Mouse (Mus musculus) retina, adult 2 months (tissue): ENCODE results near the gene Pxdn.

Experiments used
- DNase-seq: peaks from one replicate; pipeline ENCODE4 v3.0.0-alpha.2; 2012; ENCODE audit warnings: low read depth, low spot score

Gene Pxdn

GRCm38 (mm10) chr12:29937308-29937707, at the start of gene Pxdn:
Gene Pxdn, plus strand, starts transcription at chr12:29937608.
- no peak for DNase-seq

- DNase-seq = no peak
Observed at GRCm38 (mm10) chr12:29894669-29895068, 42.7 kb upstream of the Pxdn start.

GRCm38 (mm10) chr12:29897533-29898085, 39.8 kb upstream of the Pxdn start:
- DNase-seq = no peak

DNA sequence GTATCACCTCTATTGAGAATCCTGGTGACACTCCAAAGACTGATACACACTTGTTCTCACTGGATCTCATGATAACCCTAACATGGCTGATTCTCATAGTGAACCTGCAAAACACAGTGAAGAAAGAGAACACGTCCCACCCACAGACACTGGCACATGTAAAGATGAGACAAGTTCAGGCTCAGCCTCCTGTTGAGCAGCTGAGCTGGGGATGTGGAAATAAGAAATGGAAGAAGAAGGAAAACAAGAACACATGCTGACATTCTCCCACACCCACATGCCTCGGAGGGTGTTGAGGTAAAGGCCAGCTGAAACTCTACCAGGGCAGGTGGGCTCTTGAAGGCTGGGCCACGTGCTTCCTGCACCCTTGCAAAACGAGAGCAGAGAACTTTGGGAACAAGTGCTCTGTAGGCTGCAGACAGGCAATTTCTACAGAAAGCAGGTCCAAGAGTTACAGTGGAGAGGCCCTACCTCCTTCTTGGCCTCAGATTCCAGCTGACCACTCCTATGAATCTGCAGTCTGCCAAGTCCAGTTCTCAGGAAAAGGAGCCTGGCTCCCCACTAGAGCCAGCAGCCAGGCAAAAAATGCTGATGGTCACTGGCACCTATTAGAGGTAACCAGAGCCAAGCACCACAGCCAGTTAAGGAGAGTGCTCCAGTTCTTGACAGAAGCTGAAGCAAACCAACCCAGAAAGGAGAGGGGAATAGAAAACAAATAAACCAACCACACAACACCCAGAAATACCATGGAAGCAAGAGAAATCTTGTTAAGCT, 33.1 kb upstream of the Pxdn start:
- no peak for DNase-seq

DNA sequence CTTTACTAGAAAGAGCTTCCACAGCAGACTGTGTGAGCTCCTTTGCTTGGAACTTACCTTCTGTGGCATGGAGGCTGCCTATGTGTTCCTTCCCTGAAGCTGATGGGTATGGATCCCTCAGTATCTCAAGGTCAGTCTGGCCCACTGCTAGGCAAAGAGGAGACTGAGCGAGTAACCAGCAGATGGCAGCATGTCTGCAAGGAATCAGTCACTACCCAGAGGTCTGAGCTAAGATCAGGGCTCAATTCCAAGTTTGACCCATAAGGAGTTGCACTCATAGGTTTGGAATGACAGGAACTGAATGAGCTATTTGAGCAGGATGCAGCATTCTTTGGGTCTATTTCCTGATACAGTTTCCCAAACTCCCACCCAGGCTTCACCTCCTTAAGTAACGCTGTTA, 30.4 kb upstream of the Pxdn start:
- DNase-seq = no peak

- DNase-seq = no peak
Observed at GRCm38 (mm10) chr12:29916139-29916538, 21.3 kb upstream of the Pxdn start.

DNA sequence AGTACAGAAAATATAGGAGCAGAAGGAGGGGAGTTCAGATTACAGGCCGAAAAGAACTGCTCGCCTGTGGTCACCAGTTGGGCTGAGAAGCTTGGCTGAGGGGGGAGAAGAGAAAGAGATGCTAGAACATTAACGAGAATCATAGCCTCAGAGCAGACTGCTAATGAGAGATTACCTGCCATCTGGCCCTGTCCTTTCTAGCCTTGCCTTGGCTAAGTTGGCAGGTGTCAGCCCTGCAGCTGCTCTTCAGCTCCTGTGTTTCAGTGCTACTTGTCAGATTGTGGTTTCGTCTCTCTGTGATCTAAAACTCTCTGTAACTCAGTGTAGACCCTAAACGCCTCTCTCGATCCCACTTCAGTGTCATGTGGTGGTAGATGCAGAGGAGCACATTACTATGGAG, 20.6 kb upstream of the Pxdn start:
- DNase-seq = no peak

DNA sequence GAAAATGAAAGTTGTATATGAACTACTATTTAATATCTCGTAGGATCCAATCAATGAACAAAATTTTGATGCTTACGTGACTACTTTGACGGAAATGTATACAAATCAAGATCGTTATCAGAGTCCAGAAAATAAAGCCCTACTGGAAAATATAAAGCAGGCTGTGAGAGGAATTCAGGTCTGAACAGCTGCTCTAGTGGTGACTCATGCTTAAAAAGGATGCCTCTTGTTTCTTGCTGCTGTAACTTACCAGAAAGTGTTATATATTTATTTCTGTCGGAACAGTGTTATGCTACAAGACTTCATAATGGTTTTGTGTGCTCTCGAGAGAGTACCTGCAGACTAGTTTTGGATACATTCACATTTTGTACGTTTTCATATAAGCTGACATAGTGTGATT, 17.1 kb upstream of the Pxdn start:
- no peak for DNase-seq

GRCm38 (mm10) chr12:29921481-29921880, 15.9 kb upstream of the Pxdn start:
- DNase-seq = no peak

DNA sequence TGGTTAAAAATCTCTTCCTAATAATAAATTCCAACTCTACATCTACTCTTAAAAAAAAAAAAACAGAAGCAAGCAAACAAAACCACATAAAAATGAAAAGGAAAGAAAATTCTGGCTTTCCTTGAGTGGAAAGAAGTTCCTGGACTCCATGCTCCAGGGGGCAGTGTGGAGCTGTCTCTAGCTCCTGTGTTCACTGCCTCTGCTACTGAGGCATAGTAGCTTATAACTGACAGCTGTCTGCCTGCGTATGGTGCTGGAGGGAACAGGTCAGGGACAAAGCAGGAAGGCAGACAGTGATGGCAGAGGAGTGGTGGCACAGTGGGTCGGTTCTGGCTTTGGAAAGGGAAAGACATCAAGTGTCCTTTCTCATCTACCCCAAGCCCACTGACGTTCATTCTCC, 10.5 kb upstream of the Pxdn start:
- no peak for DNase-seq

GRCm38 (mm10) chr12:29930591-29930990, 6.8 kb upstream of the Pxdn start:
- no peak for DNase-seq

- no peak for DNase-seq
Observed at GRCm38 (mm10) chr12:29932951-29933350, 4.5 kb upstream of the Pxdn start.

GRCm38 (mm10) chr12:29933501-29933900, 3.9 kb upstream of the Pxdn start:
- DNase-seq = no peak

- DNase-seq = no peak
Observed at GRCm38 (mm10) chr12:29934120-29934581, 3.3 kb upstream of the Pxdn start.

DNA sequence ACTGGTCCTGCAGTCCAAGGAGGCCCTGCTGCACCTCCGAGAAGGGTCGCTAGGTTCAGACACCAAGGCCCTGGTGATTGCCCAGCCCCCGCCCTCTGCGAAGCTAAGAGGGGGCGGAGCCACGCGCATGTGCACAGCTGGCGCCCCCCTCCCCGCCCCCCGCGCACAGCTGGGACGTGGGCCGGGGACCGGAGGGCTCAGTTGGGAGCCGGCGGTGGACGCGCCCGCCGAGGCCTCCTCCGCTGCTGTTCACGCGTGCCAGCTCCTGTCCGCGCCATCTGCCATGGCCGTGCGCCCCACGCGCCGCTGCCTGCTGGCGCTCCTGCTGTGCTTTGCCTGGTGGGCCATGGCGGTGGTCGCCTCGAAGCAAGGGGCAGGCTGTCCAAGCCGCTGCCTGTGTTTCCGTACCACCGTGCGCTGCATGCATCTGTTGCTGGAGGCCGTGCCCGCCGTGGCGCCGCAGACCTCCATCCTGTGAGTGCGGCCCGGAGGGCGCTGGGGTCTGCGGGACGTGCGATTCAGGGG, 505 bp downstream of the Pxdn start:
- no peak for DNase-seq

GRCm38 (mm10) chr12:29938376-29939041, 1.1 kb downstream of the Pxdn start:
- DNase-seq = no peak

GRCm38 (mm10) chr12:29939261-29939671, 1.9 kb downstream of the Pxdn start:
- DNase-seq = no peak

GRCm38 (mm10) chr12:29942435-29942834, 5.0 kb downstream of the Pxdn start:
- no peak for DNase-seq

- no peak for DNase-seq
Observed at GRCm38 (mm10) chr12:29944650-29945049, 7.2 kb downstream of the Pxdn start.

GRCm38 (mm10) chr12:29945182-29945743, 7.9 kb downstream of the Pxdn start:
- no peak for DNase-seq

GRCm38 (mm10) chr12:29951043-29951442, 13.6 kb downstream of the Pxdn start:
- DNase-seq = no peak

DNA sequence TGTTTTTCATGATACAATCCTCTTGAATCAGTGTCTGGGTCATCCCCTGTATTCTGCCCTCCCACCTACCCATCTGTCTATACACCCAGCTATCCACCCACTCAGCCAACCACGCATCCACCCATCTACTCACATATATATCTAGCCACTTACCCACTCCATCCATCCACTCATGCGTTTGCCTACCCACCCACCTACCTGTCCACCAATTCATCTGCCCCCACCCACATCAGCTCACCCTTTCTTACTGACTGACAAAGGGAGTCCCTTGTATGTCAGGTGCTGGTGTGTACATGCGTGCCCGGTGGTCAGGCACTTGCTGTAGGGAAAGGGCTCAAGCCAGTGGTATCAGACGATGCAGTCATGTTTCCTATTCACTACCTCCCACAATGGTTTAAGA, 14.1 kb downstream of the Pxdn start:
- DNase-seq = no peak
